Mouse (Mus musculus) brain, embryonic 14.5 days (tissue): ENCODE results near the gene Ndufv2.

ENCODE experiments used
- CTCF ChIP-seq: fragments of 200-500 bp; IDR thresholded peaks from 2 replicates; pipeline ENCODE4 v1.5.1; 2012; ENCODE audit warnings: inconsistent platforms, mild to moderate bottlenecking, moderate library complexity, borderline replicate concordance; ENCODE audit not compliant: insufficient read depth, insufficient read length; ENCODE audit errors: extremely low read depth
- POLR2A ChIP-seq: fragments of 200-500 bp; IDR thresholded peaks from 2 replicates; pipeline ENCODE4 v1.6.1; 2012; ENCODE audit warnings: mild to moderate bottlenecking, inconsistent platforms, borderline replicate concordance; ENCODE audit not compliant: poor library complexity, insufficient read depth, insufficient read length, severe bottlenecking; ENCODE audit errors: extremely low read depth

- peak; percentile 85 for TF ChIP-seq CTCF
- TF ChIP-seq POLR2A: no peak
Observed at GRCm38 (mm10) chr17:66106601-66107267, 5.4 kb upstream of the Ndufv2 start.
